Mouse (Mus musculus): ENCODE measurements around the gene Mknk2. TPM values are rescaled to one million over a fixed set of nuclear protein-coding genes. Genes with fewer than 3 reads are reported as not detected.

Mknk2 gene
- polyA plus RNA-seq, 1 experiment = 163 TPM

GRCm38 (mm10) chr10:80692249-80693165 lies 14.6 kb upstream of the Mknk2 start:
- TF ChIP-seq CTCF (conservative IDR thresholded peaks at IDR 0.05; ENCODE audit: insufficient read depth, insufficient read length, low read depth, low read length) (no peak), POLR2A (IDR thresholded peaks at IDR 0.05; ENCODE audit: low read depth, low read length) (no peak)
- H3K4me3 ChIP-seq (ENCODE audit: insufficient read depth, low read depth, low read length) = no peak overlapping the region
- peaks cover 35% of the 10 kb centered on the region for H3K4me1 ChIP-seq (ENCODE audit: control insufficient read depth, insufficient read depth, low read length)
- H3K27ac ChIP-seq (ENCODE audit: insufficient read depth, low read depth, low read length) = peak overlapping the region; percentile 5; the same call in 1 of the 2 replicates
- no peaks in the 10 kb centered on the region for H3K27me3 ChIP-seq (replicated peaks; ENCODE audit: control insufficient read depth, insufficient read depth, low read length)
- peak; percentile 38 for DNase-seq
- H3K36me3 ChIP-seq (ENCODE audit: control insufficient read depth, insufficient read depth, low read length) = no peaks in the 10 kb centered on the region
- 75% methylated on average over 14 of the region's 14 CpGs for WGBS

DNA sequence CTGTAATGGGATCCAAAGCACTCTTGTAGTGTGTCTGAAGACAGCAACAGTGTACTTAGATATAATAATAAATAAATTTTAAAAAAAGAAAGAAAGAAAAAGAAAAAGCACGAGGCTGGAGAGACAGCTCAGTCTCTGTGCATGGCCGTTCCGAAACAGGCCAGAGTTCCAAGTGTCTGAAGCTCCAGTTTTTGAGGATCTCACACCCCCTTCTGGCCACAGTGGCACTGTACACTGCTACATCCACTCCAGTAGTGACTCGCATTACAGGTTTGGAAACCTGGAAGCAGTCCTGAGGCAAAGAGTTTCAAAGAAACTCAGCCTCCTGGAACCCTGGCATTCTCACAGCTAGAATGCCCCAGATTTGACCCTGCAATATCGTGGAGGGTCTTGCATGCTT lies 9.9 kb upstream of the Mknk2 start:
- peaks cover 3% of the 10 kb centered on the region for H3K4me1 ChIP-seq (ENCODE audit: control insufficient read depth, insufficient read depth, low read length)
- TF ChIP-seq CTCF (conservative IDR thresholded peaks at IDR 0.05; ENCODE audit: insufficient read depth, insufficient read length, low read depth, low read length) (peak; percentile 88), POLR2A (IDR thresholded peaks at IDR 0.05; ENCODE audit: low read depth, low read length) (no peak)
- H3K36me3 ChIP-seq (ENCODE audit: control insufficient read depth, insufficient read depth, low read length) = no peaks in the 10 kb centered on the region
- no peaks in the 10 kb centered on the region for H3K27me3 ChIP-seq (replicated peaks; ENCODE audit: control insufficient read depth, insufficient read depth, low read length)
- H3K4me3 ChIP-seq (ENCODE audit: insufficient read depth, low read depth, low read length) = no peak overlapping the region
- 7% methylated on average over 5 of the region's 5 CpGs for WGBS
- DNase-seq = peak; percentile 92
- H3K27ac ChIP-seq (ENCODE audit: insufficient read depth, low read depth, low read length) = no peak overlapping the region

- Histone ChIP-seq H3K4me1 (ENCODE audit: control insufficient read depth, insufficient read depth, low read length) (no peaks in the 10 kb centered on the region), H3K27me3 (replicated peaks; ENCODE audit: control insufficient read depth, insufficient read depth, low read length) (no peaks in the 10 kb centered on the region), H3K36me3 (ENCODE audit: control insufficient read depth, insufficient read depth, low read length) (no peaks in the 10 kb centered on the region), H3K27ac (ENCODE audit: insufficient read depth, low read depth, low read length) (no peak overlapping the region), H3K4me3 (ENCODE audit: insufficient read depth, low read depth, low read length) (no peak overlapping the region)
- DNase-seq = no peak
- no peak for TF ChIP-seq CTCF (conservative IDR thresholded peaks at IDR 0.05; ENCODE audit: insufficient read depth, insufficient read length, low read depth, low read length)
- WGBS = 97% methylated on average over 3 of the region's 3 CpGs
Observed at GRCm38 (mm10) chr10:80686617-80687016, 8.7 kb upstream of the Mknk2 start.

- Histone ChIP-seq H3K4me1 (ENCODE audit: control insufficient read depth, insufficient read depth, low read length) (peaks cover 4% of the 10 kb centered on the region), H3K4me3 (ENCODE audit: insufficient read depth, low read depth, low read length) (no peak overlapping the region), H3K27me3 (replicated peaks; ENCODE audit: control insufficient read depth, insufficient read depth, low read length) (no peaks in the 10 kb centered on the region), H3K36me3 (ENCODE audit: control insufficient read depth, insufficient read depth, low read length) (no peaks in the 10 kb centered on the region), H3K27ac (ENCODE audit: insufficient read depth, low read depth, low read length) (no peak overlapping the region)
- TF ChIP-seq CTCF (conservative IDR thresholded peaks at IDR 0.05; ENCODE audit: insufficient read depth, insufficient read length, low read depth, low read length) = no peak
- TF ChIP-seq POLR2A (IDR thresholded peaks at IDR 0.05; ENCODE audit: low read depth, low read length) = no peak
- WGBS = 93% methylated on average over 4 of the region's 4 CpGs
- no peak for DNase-seq
Observed at GRCm38 (mm10) chr10:80684984-80685383, 7.1 kb upstream of the Mknk2 start.

- peak; percentile 85 for DNase-seq
- TF ChIP-seq POLR2A (IDR thresholded peaks at IDR 0.05; ENCODE audit: low read depth, low read length) (no peak), CTCF (conservative IDR thresholded peaks at IDR 0.05; ENCODE audit: insufficient read depth, insufficient read length, low read depth, low read length) (peak; percentile 97)
Observed at GRCm38 (mm10) chr10:80684214-80684613, 6.3 kb upstream of the Mknk2 start.

GRCm38 (mm10) chr10:80683647-80684046 lies 5.7 kb upstream of the Mknk2 start:
- no peaks in the 10 kb centered on the region for H3K36me3 ChIP-seq (ENCODE audit: control insufficient read depth, insufficient read depth, low read length)
- DNase-seq = no peak
- H3K27ac ChIP-seq (ENCODE audit: insufficient read depth, low read depth, low read length) = no peak overlapping the region
- H3K4me3 ChIP-seq (ENCODE audit: insufficient read depth, low read depth, low read length) = no peak overlapping the region
- H3K27me3 ChIP-seq (replicated peaks; ENCODE audit: control insufficient read depth, insufficient read depth, low read length) = no peaks in the 10 kb centered on the region
- no peak for TF ChIP-seq CTCF (conservative IDR thresholded peaks at IDR 0.05; ENCODE audit: insufficient read depth, insufficient read length, low read depth, low read length)
- TF ChIP-seq POLR2A (IDR thresholded peaks at IDR 0.05; ENCODE audit: low read depth, low read length) = no peak
- WGBS = 90% methylated on average over 1 of the region's 1 CpGs
- H3K4me1 ChIP-seq (ENCODE audit: control insufficient read depth, insufficient read depth, low read length) = peaks cover 16% of the 10 kb centered on the region

More at GRCm38 (mm10) chr10:80684214-80684613, 6.3 kb upstream of the Mknk2 start:
- H3K4me3 ChIP-seq (ENCODE audit: insufficient read depth, low read depth, low read length) = no peak overlapping the region
- no peaks in the 10 kb centered on the region for H3K27me3 ChIP-seq (replicated peaks; ENCODE audit: control insufficient read depth, insufficient read depth, low read length)
- no peak overlapping the region for H3K27ac ChIP-seq (ENCODE audit: insufficient read depth, low read depth, low read length)
- no peaks in the 10 kb centered on the region for H3K36me3 ChIP-seq (ENCODE audit: control insufficient read depth, insufficient read depth, low read length)
- H3K4me1 ChIP-seq (ENCODE audit: control insufficient read depth, insufficient read depth, low read length) = peaks cover 12% of the 10 kb centered on the region
- WGBS = 43% methylated on average over 6 of the region's 6 CpGs

GRCm38 (mm10) chr10:80682003-80682402 lies 4.1 kb upstream of the Mknk2 start:
- no peak overlapping the region for H3K27ac ChIP-seq (ENCODE audit: insufficient read depth, low read depth, low read length)
- H3K4me1 ChIP-seq (ENCODE audit: control insufficient read depth, insufficient read depth, low read length) = peaks cover 30% of the 10 kb centered on the region
- H3K4me3 ChIP-seq (ENCODE audit: insufficient read depth, low read depth, low read length) = no peak overlapping the region
- 97% methylated on average over 6 of the region's 6 CpGs for WGBS
- H3K27me3 ChIP-seq (replicated peaks; ENCODE audit: control insufficient read depth, insufficient read depth, low read length) = no peaks in the 10 kb centered on the region
- no peak for DNase-seq
- TF ChIP-seq CTCF (conservative IDR thresholded peaks at IDR 0.05; ENCODE audit: insufficient read depth, insufficient read length, low read depth, low read length) = no peak
- TF ChIP-seq POLR2A (IDR thresholded peaks at IDR 0.05; ENCODE audit: low read depth, low read length) = no peak
- H3K36me3 ChIP-seq (ENCODE audit: control insufficient read depth, insufficient read depth, low read length) = no peaks in the 10 kb centered on the region

Measured in kidney, adult 2 months (tissue).